18 mouse cellular contexts compared by ENCODE assay signal in genomic region chr10:70174494-70175190, GRCm38 (mm10). TPM values are rescaled to one million over a fixed set of nuclear protein-coding genes. Genes with fewer than 3 reads are reported as not detected.
"Had no signal": no experiment of that assay in that cellular context is flagged by ENCODE, and none has a peak within 500 bp of the region (broad histone marks: within the 10 kb centered on the region; RNA-seq: fewer than 3 reads in every experiment).

No protein-coding gene starts in this region.

- H3K4me3 ChIP-seq: layer of hippocampus, adult 2 months; limb, embryonic 10.5 days; limb, embryonic 13.5 days; liver, embryonic 12.5 days; liver, embryonic 15.5 days; midbrain, embryonic 12.5 days; midbrain, embryonic 15.5 days; neural tube, embryonic 12.5 days had no signal

- H3K4me2 ChIP-seq: limb, embryonic 13.5 days; liver, embryonic 12.5 days; liver, embryonic 15.5 days; midbrain, embryonic 12.5 days; midbrain, embryonic 15.5 days; neural tube, embryonic 12.5 days had no signal

- H3K27me3 ChIP-seq: limb, embryonic 13.5 days; liver, embryonic 12.5 days; liver, embryonic 15.5 days; midbrain, embryonic 12.5 days; midbrain, embryonic 15.5 days; neural tube, embryonic 12.5 days had no signal

- ATAC-seq: liver, embryonic 12.5 days; lung, postnatal 0 days; midbrain, embryonic 15.5 days had no signal

- H3K9ac ChIP-seq: limb, embryonic 13.5 days; liver, embryonic 12.5 days; liver, embryonic 15.5 days; midbrain, embryonic 12.5 days; midbrain, embryonic 15.5 days; neural tube, embryonic 12.5 days had no signal

- H3K4me1 ChIP-seq: limb, embryonic 13.5 days; liver, embryonic 12.5 days; liver, embryonic 15.5 days; neural tube, embryonic 12.5 days had no signal

- H3K27ac ChIP-seq: layer of hippocampus, adult 2 months; limb, embryonic 10.5 days; limb, embryonic 13.5 days; liver, embryonic 12.5 days; liver, embryonic 15.5 days; macrophage; midbrain, embryonic 12.5 days; midbrain, embryonic 15.5 days; neural tube, embryonic 12.5 days had no signal

- DNase-seq: layer of hippocampus, adult 9-11 months; liver; lung, adult 2 months; thymus, adult 18-20 months; thymus, postnatal 36 days had no signal

- H3K9me3 ChIP-seq: limb, embryonic 10.5 days; limb, embryonic 13.5 days; liver, embryonic 12.5 days; liver, embryonic 15.5 days; midbrain, embryonic 12.5 days; midbrain, embryonic 15.5 days; neural tube, embryonic 12.5 days had no signal

RNA-seq across cellular contexts. Expression of gene Mrln, which starts 29.8 kb away (rescaled TPM):
- polyA plus RNA-seq: large intestine, adult 2 months; macrophage; small intestine, adult 2 months; spleen, adult 2 months had no signal
